Mouse (Mus musculus) myocyte (in vitro differentiated cells): Measurements from ENCODE around the gene Tvp23b. TPM values are rescaled to one million over a fixed set of nuclear protein-coding genes. Genes with fewer than 3 reads are reported as not detected.
A peak's percentile ranks its signal among the peaks of the same experiment; 100 is the strongest.

Source experiments
- H3K27me3 ChIP-seq: one replicate; pipeline ENCODE4 v1.6.1; 2011; ENCODE audit not compliant: control insufficient read depth, insufficient read depth, insufficient read length
- H3K36me3 ChIP-seq: one replicate; pipeline ENCODE4 v1.6.1; 2011; ENCODE audit not compliant: control insufficient read depth, insufficient read depth
- H3K4me2 ChIP-seq: one replicate; pipeline ENCODE4 v1.6.1; 2011; ENCODE audit warnings: low read depth, control low read depth
- H3K4me3 ChIP-seq: one replicate; pipeline ENCODE4 v1.5.1; 2011; ENCODE audit warnings: mild to moderate bottlenecking, control low read depth, moderate library complexity
- H3K79me2 ChIP-seq: one replicate; pipeline ENCODE4 v1.6.1; 2011; ENCODE audit not compliant: control insufficient read depth, insufficient read depth
- H3ac ChIP-seq: one replicate; pipeline ENCODE4 v1.6.1; 2011; ENCODE audit not compliant: control insufficient read depth, insufficient read length
- CEBPB ChIP-seq: IDR thresholded peaks from 2 replicates; pipeline ENCODE4 v1.6.1; 2011; ENCODE audit warnings: mild to moderate bottlenecking, moderate library complexity; ENCODE audit not compliant: poor library complexity, insufficient read depth, severe bottlenecking
- E2F4 ChIP-seq: IDR thresholded peaks from one replicate; pipeline ENCODE4 v1.6.1; 2011; ENCODE audit warnings: mild to moderate bottlenecking, control low read depth, moderate library complexity; ENCODE audit not compliant: insufficient read depth
- MAX ChIP-seq: IDR thresholded peaks from one replicate; pipeline ENCODE4 v1.6.1; 2011; ENCODE audit warnings: low read depth, mild to moderate bottlenecking, control low read depth
- MYOD1 ChIP-seq, 3 experiments: IDR thresholded peaks; one replicate each; pipeline ENCODE4 v1.6.1; 2011; ENCODE audit warnings: control low read depth in 2 of 3, low read depth in 2 of 3, mild to moderate bottlenecking in 2 of 3, moderate library complexity in 1 of 3; ENCODE audit not compliant: insufficient read length in 2 of 3, control insufficient read depth in 1 of 3
- MYOG ChIP-seq, 3 experiments: IDR thresholded peaks; one replicate each; pipeline ENCODE4 v1.6.1; 2011; ENCODE audit warnings: control low read depth in 2 of 3, low read depth in 2 of 3, mild to moderate bottlenecking in 2 of 3; ENCODE audit not compliant: insufficient read length in 2 of 3, control insufficient read depth in 1 of 3, insufficient read depth in 1 of 3
- POLR2A ChIP-seq: IDR thresholded peaks from one replicate; pipeline ENCODE4 v1.6.1; 2011; ENCODE audit warnings: low read depth, mild to moderate bottlenecking, control low read depth, moderate library complexity; ENCODE audit not compliant: insufficient read length
- POLR2AphosphoS2 ChIP-seq: IDR thresholded peaks from one replicate; pipeline ENCODE4 v1.6.1; 2011; ENCODE audit warnings: low read depth, control low read depth; ENCODE audit not compliant: insufficient read length
- REST ChIP-seq: IDR thresholded peaks from one replicate; pipeline ENCODE4 v1.6.1; 2011; ENCODE audit warnings: mild to moderate bottlenecking, control low read depth, moderate library complexity; ENCODE audit not compliant: insufficient read depth, insufficient read length
- SRF ChIP-seq: IDR thresholded peaks from one replicate; pipeline ENCODE4 v1.6.1; 2011; ENCODE audit warnings: low read depth; ENCODE audit not compliant: control insufficient read depth, insufficient read length
- TCF12 ChIP-seq: IDR thresholded peaks from one replicate; pipeline ENCODE4 v1.6.1; 2011; ENCODE audit warnings: mild to moderate bottlenecking, control low read depth; ENCODE audit not compliant: poor library complexity, insufficient read depth, severe bottlenecking
- TCF3 ChIP-seq: IDR thresholded peaks from one replicate; pipeline ENCODE4 v1.6.1; 2011; ENCODE audit warnings: low read depth, control low read depth; ENCODE audit not compliant: insufficient read length
- USF1 ChIP-seq: IDR thresholded peaks from one replicate; pipeline ENCODE4 v1.6.1; 2011; ENCODE audit warnings: low read depth, mild to moderate bottlenecking, control low read depth, moderate library complexity
- polyA plus RNA-seq: library from polyadenylated mRNA; unstranded; fragments of >200 nt; fragmentation: generic; extraction: Trizol; gene quantifications from one replicate; pipeline ENCODE4 v1.2.1, GENCODE M21; 2012; ENCODE audit warnings: missing spikeins

Tvp23b gene
- polyA plus RNA-seq, 1 experiment, result 18.2 TPM

DNA sequence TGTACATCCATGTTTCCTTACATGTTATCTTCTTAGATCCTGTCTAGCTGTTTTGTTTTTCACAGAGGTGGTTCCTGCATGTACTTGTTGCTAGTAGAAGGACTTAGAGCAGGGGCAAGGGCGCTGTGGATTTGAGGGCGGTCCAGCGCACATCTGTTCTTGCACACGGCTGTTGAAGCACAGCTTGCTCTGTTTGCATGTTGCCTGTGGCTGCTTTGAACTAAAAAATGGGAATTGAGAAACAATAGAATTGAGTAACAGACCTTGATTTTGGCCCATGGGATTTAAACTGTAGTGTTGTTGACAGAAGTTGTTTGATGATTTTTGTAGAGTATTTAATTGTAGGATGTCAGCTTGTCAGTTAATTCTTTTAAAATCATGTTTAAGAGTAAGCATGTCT lies 11.5 kb downstream of the Tvp23b start:
- no peak for TF ChIP-seq MYOG (IDR thresholded peaks at IDR 0.05; ENCODE audit: control insufficient read depth in 1 of 3, insufficient read depth in 1 of 3, insufficient read length in 2 of 3, low read depth in 2 of 3)
- TF ChIP-seq CEBPB, result no peak
- no peak for TF ChIP-seq SRF
- TF ChIP-seq TCF12, result no peak
- H3K27me3 ChIP-seq, result no peaks in the 10 kb centered on the region

DNA sequence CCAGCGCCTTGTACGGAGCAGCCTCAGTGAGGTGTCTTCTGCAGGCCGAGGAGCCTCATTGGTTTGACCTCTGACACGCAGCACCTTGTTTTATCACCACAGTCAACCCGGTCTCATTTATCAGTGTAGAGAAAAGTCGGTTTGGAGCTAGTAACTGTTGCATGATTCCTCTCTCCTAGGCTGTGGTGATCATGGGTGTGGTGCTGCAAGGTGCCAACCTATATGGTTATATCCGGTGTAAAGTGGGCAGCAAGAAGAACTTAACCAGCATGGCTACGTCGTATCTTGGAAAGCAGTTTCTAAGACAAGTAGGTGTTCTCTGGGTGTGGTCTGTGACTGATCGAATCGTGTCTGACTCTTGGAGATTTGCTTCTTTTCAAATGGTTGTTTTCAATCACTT lies 12.5 kb downstream of the Tvp23b start:
- no peaks in the 10 kb centered on the region for H3K79me2 ChIP-seq
- no peak overlapping the region for H3ac ChIP-seq
- TF ChIP-seq TCF3, result no peak
- TF ChIP-seq CEBPB, result no peak
- TF ChIP-seq MYOG (IDR thresholded peaks at IDR 0.05; ENCODE audit: control insufficient read depth in 1 of 3, insufficient read depth in 1 of 3, insufficient read length in 2 of 3, low read depth in 2 of 3), result no peak
- no peak for TF ChIP-seq REST
- no peak for TF ChIP-seq POLR2AphosphoS2
- no peak for TF ChIP-seq POLR2A
- TF ChIP-seq TCF12, result no peak
- no peak for TF ChIP-seq MYOD1 (IDR thresholded peaks at IDR 0.05; ENCODE audit: control insufficient read depth in 1 of 3, insufficient read length in 2 of 3, low read depth in 2 of 3)
- TF ChIP-seq SRF, result no peak
- no peak for TF ChIP-seq MAX
- TF ChIP-seq E2F4, result no peak
- TF ChIP-seq USF1, result no peak
- H3K36me3 ChIP-seq, result peaks cover 37% of the 10 kb centered on the region
- H3K4me2 ChIP-seq, result no peak overlapping the region
- H3K27me3 ChIP-seq, result no peaks in the 10 kb centered on the region
- H3K4me3 ChIP-seq, result no peak overlapping the region

More for the DNA sequence above, 11.5 kb downstream of the Tvp23b start:
- Histone ChIP-seq H3K79me2 (no peaks in the 10 kb centered on the region), H3K36me3 (peaks cover 31% of the 10 kb centered on the region), H3ac (no peak overlapping the region), H3K4me2 (no peak overlapping the region), H3K4me3 (no peak overlapping the region)

DNA sequence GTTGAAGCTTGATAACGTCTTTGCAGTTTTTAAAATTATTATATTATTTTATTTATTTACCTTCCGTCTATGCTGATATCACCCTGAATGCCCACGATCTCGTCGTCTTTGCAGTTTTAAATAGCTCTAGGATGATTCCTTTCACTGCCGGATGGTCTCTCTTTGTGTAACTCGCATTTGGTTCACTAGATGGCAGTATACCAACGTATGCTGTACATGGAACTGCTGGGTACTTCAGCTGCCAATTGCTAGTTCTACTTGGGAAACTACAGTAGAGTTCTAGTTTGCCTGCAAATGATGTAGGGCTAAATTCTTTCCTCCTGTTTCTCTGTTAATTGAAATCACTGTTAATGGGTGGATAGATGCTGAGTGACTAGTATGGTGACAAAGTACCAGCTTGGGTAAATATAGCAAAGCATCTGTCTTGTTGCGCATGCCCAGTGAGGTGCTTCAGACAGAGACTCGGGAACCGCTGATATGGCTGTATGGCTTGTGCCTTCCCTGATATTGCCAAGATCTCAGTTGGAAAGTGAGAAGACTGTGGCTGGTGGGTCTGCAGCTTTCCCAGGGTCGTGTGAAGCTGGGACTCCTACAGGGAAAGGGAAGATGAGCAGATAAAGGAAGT lies 22.6 kb downstream of the Tvp23b start:
- no peaks in the 10 kb centered on the region for H3K27me3 ChIP-seq
- H3K4me2 ChIP-seq, result no peak overlapping the region
- no peak overlapping the region for H3ac ChIP-seq
- H3K79me2 ChIP-seq, result no peaks in the 10 kb centered on the region
- H3K36me3 ChIP-seq, result no peaks in the 10 kb centered on the region
- no peak overlapping the region for H3K4me3 ChIP-seq
- TF ChIP-seq TCF12 (no peak), POLR2A (no peak), E2F4 (no peak), MAX (no peak)

DNA sequence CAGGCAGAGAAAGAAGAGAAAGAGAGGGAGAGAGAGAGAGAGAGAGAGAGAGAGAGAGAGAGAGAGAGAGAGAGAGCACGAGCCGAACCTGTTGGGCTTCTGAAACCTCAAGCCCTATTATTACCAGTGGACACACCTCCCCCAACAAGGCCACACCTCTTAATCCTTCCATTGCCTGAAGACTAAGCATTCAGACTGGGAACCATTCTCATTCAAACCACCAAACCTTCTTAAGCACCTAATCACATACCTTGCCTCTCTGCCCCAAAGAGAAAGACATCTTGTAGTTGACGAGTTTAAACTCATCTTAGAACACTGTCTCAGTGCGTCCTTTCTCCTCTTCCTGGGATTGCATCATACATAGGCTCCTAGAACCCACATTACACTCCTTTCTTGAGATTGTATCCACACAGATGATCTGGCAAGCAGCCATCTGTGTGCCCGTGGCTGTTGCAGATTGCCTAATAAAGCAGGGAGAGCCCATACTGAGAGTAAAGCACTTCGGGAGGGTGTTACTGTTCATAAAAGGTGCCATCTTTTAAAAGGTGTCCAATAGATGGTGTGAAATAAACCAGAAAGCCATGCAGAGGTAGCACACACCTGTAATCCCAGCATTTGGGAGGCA lies 24.7 kb downstream of the Tvp23b start:
- Histone ChIP-seq H3K4me3 (no peak overlapping the region), H3ac (no peak overlapping the region)

DNA sequence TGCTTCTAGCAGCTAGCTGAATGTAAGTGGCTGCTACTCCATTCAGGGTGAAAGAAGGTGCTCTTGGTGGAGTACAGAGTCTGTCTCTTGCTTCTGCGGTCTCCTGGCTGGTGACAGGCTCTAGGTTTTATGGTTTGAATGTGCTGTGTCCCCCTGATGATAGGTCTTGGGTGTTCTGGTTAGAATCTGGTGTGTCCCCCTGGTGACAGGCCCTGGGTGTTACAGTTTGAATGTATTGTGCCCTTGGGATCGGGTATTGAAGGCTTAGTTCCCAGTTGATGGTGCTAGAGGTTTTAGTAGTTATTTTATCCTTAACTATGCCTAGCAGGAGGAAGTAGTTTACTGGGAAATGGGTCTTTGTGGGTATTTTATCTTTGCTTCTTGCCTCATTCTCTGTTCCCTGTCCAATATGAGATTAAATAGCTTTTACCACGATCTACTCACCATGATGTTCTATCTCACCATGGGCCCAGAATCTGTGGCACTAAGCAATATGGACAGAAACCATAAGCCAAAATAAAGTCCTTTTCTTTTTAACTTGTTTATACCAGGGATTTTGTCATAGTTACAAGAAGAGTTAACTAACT lies 30.6 kb downstream of the Tvp23b start:
- H3ac ChIP-seq, result no peak overlapping the region
- H3K4me3 ChIP-seq, result no peak overlapping the region
- H3K36me3 ChIP-seq, result no peaks in the 10 kb centered on the region
- H3K27me3 ChIP-seq, result no peaks in the 10 kb centered on the region
- no peak for TF ChIP-seq POLR2AphosphoS2
- TF ChIP-seq MAX, result no peak
- TF ChIP-seq SRF, result no peak
- TF ChIP-seq TCF12, result no peak
- TF ChIP-seq E2F4, result no peak
- TF ChIP-seq CEBPB, result no peak
- TF ChIP-seq USF1, result no peak
- TF ChIP-seq MYOD1 (IDR thresholded peaks at IDR 0.05; ENCODE audit: control insufficient read depth in 1 of 3, insufficient read length in 2 of 3, low read depth in 2 of 3), result no peak
- no peak for TF ChIP-seq REST
- TF ChIP-seq POLR2A, result no peak
- TF ChIP-seq TCF3, result no peak
- no peak for TF ChIP-seq MYOG (IDR thresholded peaks at IDR 0.05; ENCODE audit: control insufficient read depth in 1 of 3, insufficient read depth in 1 of 3, insufficient read length in 2 of 3, low read depth in 2 of 3)
- H3K79me2 ChIP-seq, result no peaks in the 10 kb centered on the region
- H3K4me2 ChIP-seq, result no peak overlapping the region

More for the DNA sequence above, 24.7 kb downstream of the Tvp23b start:
- 0 out of 2 replicates have a peak, but pooled peaks have one; percentile 4 for TF ChIP-seq CEBPB
- TF ChIP-seq MYOD1 (IDR thresholded peaks at IDR 0.05; ENCODE audit: control insufficient read depth in 1 of 3, insufficient read length in 2 of 3, low read depth in 2 of 3), result no peak
- H3K4me2 ChIP-seq, result no peak overlapping the region
- H3K27me3 ChIP-seq, result no peaks in the 10 kb centered on the region
- no peaks in the 10 kb centered on the region for H3K79me2 ChIP-seq
- H3K36me3 ChIP-seq, result no peaks in the 10 kb centered on the region
